Mouse (Mus musculus) hindbrain, postnatal 0 days (tissue): Measurements from ENCODE around the gene Pramef8. TPM values are rescaled to one million over a fixed set of nuclear protein-coding genes. Genes with fewer than 3 reads are reported as not detected.

ENCODE experiments used
- ATAC-seq: fragments of 200-750 bp; cut with Nextera tagmentation; 2 replicates; pipeline ENCODE4 v1.8.0; 2017; ENCODE audit warnings: mild to moderate bottlenecking, moderate TSS enrichment, moderate library complexity
- DNase-seq: peaks from one replicate; pipeline ENCODE4 v3.0.0-alpha.2; 2015; ENCODE audit warnings: low spot score
- H3K27ac ChIP-seq: fragments of 300-500 bp; sonication (generic); 2 replicates; pipeline ENCODE4 v1.5.1; 2014; ENCODE audit warnings: mild to moderate bottlenecking
- H3K27me3 ChIP-seq: fragments of 300-500 bp; sonication (generic); 2 replicates; pipeline ENCODE4 v1.6.1; 2014; ENCODE audit warnings: low read length, mixed read lengths; ENCODE audit not compliant: insufficient read depth
- H3K36me3 ChIP-seq: fragments of 300-500 bp; sonication (generic); 2 replicates; pipeline ENCODE4 v1.6.1; 2014; ENCODE audit warnings: low read length, mixed read lengths; ENCODE audit not compliant: insufficient read depth
- H3K4me1 ChIP-seq: fragments of 300-500 bp; sonication (generic); 2 replicates; pipeline ENCODE4 v1.6.1; 2014; ENCODE audit warnings: antibody characterized with exemption, low read length, mixed read lengths; ENCODE audit not compliant: insufficient read depth
- H3K4me2 ChIP-seq: fragments of 300-500 bp; sonication (generic); 2 replicates; pipeline ENCODE4 v1.6.1; 2014; ENCODE audit warnings: low read depth, mild to moderate bottlenecking, low read length, moderate library complexity, mixed read lengths
- H3K4me3 ChIP-seq: fragments of 300-500 bp; sonication (generic); 2 replicates; pipeline ENCODE4 v1.5.1; 2014; ENCODE audit warnings: low read length
- H3K9ac ChIP-seq: fragments of 300-500 bp; sonication (generic); replicated peaks from 2 replicates; pipeline ENCODE4 v1.6.1; 2014; ENCODE audit warnings: mild to moderate bottlenecking, low read length, moderate library complexity, mixed read lengths
- H3K9me3 ChIP-seq: fragments of 300-500 bp; sonication (generic); 2 replicates; pipeline ENCODE4 v1.6.1; 2016; ENCODE audit warnings: low read length, mixed read lengths
- CTCF ChIP-seq: IDR thresholded peaks from 2 replicates; pipeline ENCODE4 v1.5.1; 2016; ENCODE audit warnings: antibody characterized with exemption, control low read depth, low read depth
- WGBS: fragments of 180-500 bp; shearing (Covaris S2); extraction: QIAGEN DNeasy Blood & Tissue Kit; methylation state at CpG from one replicate; pipeline ENCODE4 v1.1.7; 2014; 5-methylcytosine and 5-hydroxymethylcytosine counted together
- polyA plus RNA-seq: library from polyadenylated mRNA; unstranded; fragments of >200 nt; fragmentation: Nextera tagmentation; extraction: Ambion mirVana; gene quantifications from 2 replicates; pipeline ENCODE4 v1.2.1, GENCODE M21; 2015
- total RNA-seq: library from RNA; depleted of rRNA; stranded (reverse); fragments of >200 nt; gene quantifications from 2 replicates; pipeline ENCODE4 v1.2.3, GENCODE M21; 2014; rRNA removed

The Pramef8 gene
- total RNA-seq (26.1 and 48.5 TPM in 2 replicates), polyA plus RNA-seq (16.0 and 18.3 TPM in 2 replicates)

- Histone ChIP-seq H3K4me3 (peak within 1 kb of the TSS; percentile 46), H3K4me1 (no peaks in the 10 kb centered on the region), H3K9me3 (no peaks in the 10 kb centered on the region), H3K36me3 (peaks cover 11% of the 10 kb centered on the region), H3K27me3 (no peaks in the 10 kb centered on the region), H3K9ac (peak within 1 kb of the TSS; percentile 38), H3K27ac (peak within 1 kb of the TSS; percentile 89), H3K4me2 (peak within 1 kb of the TSS; percentile 65)
- ATAC-seq (peak; percentile 97), DNase-seq (peak; percentile 97)
- TF ChIP-seq CTCF, result no peak
- WGBS, result 1% methylated on average over 50 of the region's 50 CpGs
Observed at GRCm38 (mm10) chr4:143412219-143413092, at the start of gene Pramef8. Gene Pramef8 (plus strand): TSS chr4:143412426.

GRCm38 (mm10) chr4:143366415-143367041, 45.7 kb upstream of the Pramef8 start:
- Histone ChIP-seq H3K9ac (no peak overlapping the region), H3K4me3 (no peak overlapping the region), H3K27me3 (no peaks in the 10 kb centered on the region), H3K27ac (no peak overlapping the region), H3K9me3 (no peaks in the 10 kb centered on the region), H3K36me3 (no peaks in the 10 kb centered on the region), H3K4me2 (0 out of 2 replicates have a peak overlapping the region, but pooled peaks have one; percentile 6), H3K4me1 (no peaks in the 10 kb centered on the region)
- TF ChIP-seq CTCF, result no peak
- DNase-seq, result peak; percentile 20
- WGBS, result 37% methylated on average over 15 of the region's 15 CpGs
- ATAC-seq, result no peak

GRCm38 (mm10) chr4:143379480-143379879, 32.7 kb upstream of the Pramef8 start:
- H3K27ac ChIP-seq, result 0 out of 2 replicates have a peak overlapping the region, but pooled peaks have one; percentile 46
- peak; percentile 63 for ATAC-seq

GRCm38 (mm10) chr4:143379931-143380715, 32.1 kb upstream of the Pramef8 start:
- WGBS, result 12% methylated on average over 15 of the region's 15 CpGs
- Histone ChIP-seq H3K9ac (no peak overlapping the region), H3K27me3 (no peaks in the 10 kb centered on the region), H3K27ac (0 out of 2 replicates have a peak overlapping the region, but pooled peaks have one; percentile 46), H3K9me3 (no peaks in the 10 kb centered on the region), H3K4me1 (no peaks in the 10 kb centered on the region), H3K36me3 (no peaks in the 10 kb centered on the region), H3K4me2 (peak overlapping the region; percentile 27; the same call in 1 of the 2 replicates), H3K4me3 (no peak overlapping the region)
- DNase-seq (peak; percentile 51), ATAC-seq (peak; percentile 71)
- 0 out of 2 replicates have a peak, but pooled peaks have one; percentile 1 for TF ChIP-seq CTCF

More at GRCm38 (mm10) chr4:143379480-143379879, 32.7 kb upstream of the Pramef8 start:
- no peaks in the 10 kb centered on the region for H3K9me3 ChIP-seq
- no peak overlapping the region for H3K9ac ChIP-seq
- no peak for TF ChIP-seq CTCF
- peak overlapping the region; percentile 27; the same call in 1 of the 2 replicates for H3K4me2 ChIP-seq
- WGBS, result 20% methylated on average over 7 of the region's 7 CpGs
- no peaks in the 10 kb centered on the region for H3K36me3 ChIP-seq
- H3K4me1 ChIP-seq, result no peaks in the 10 kb centered on the region
- no peaks in the 10 kb centered on the region for H3K27me3 ChIP-seq
- no peak overlapping the region for H3K4me3 ChIP-seq
- DNase-seq, result peak; percentile 29

- TF ChIP-seq CTCF, result peak; percentile 82
- H3K27me3 ChIP-seq, result no peaks in the 10 kb centered on the region
- no peaks in the 10 kb centered on the region for H3K9me3 ChIP-seq
- H3K4me2 ChIP-seq, result no peak overlapping the region
- H3K4me3 ChIP-seq, result no peak overlapping the region
- H3K4me1 ChIP-seq, result no peaks in the 10 kb centered on the region
- DNase-seq, result peak; percentile 78
- no peak for ATAC-seq
- no peak overlapping the region for H3K27ac ChIP-seq
- H3K36me3 ChIP-seq, result no peaks in the 10 kb centered on the region
- 5% methylated on average over 5 of the region's 5 CpGs for WGBS
- H3K9ac ChIP-seq, result no peak overlapping the region
Observed at GRCm38 (mm10) chr4:143380716-143381004, 31.6 kb upstream of the Pramef8 start.

- peak; percentile 20 for DNase-seq
- Histone ChIP-seq H3K9me3 (no peaks in the 10 kb centered on the region), H3K4me2 (no peak overlapping the region), H3K9ac (no peak overlapping the region), H3K27me3 (no peaks in the 10 kb centered on the region), H3K4me1 (no peaks in the 10 kb centered on the region), H3K4me3 (no peak overlapping the region), H3K36me3 (no peaks in the 10 kb centered on the region), H3K27ac (no peak overlapping the region)
- 54% methylated on average over 3 of the region's 3 CpGs for WGBS
- no peak for TF ChIP-seq CTCF
- ATAC-seq, result no peak
Observed at GRCm38 (mm10) chr4:143382163-143382562, 30.1 kb upstream of the Pramef8 start.
